Mouse (Mus musculus): ENCODE data around the gene Pnmal2. TPM values are rescaled to one million over a fixed set of nuclear protein-coding genes. Genes with fewer than 3 reads are reported as not detected.

Pnmal2 gene
- polyA plus RNA-seq, 1 experiment = not detected

- Histone ChIP-seq H3K27me3 (replicated peaks) (no peaks in the 10 kb centered on the region), H3K9me3 (no peaks in the 10 kb centered on the region), H3K4me3 (replicated peaks) (peak overlapping the region; percentile 94), H3K36me3 (replicated peaks; ENCODE audit: low read length) (peaks cover 62% of the 10 kb centered on the region), H3K4me1 (peaks cover 100% of the 10 kb centered on the region)
- TF ChIP-seq FLI1 (IDR thresholded peaks at IDR 0.05; ENCODE audit: low read length) (no peak), GATA1 (IDR thresholded peaks at IDR 0.05; ENCODE audit: borderline replicate concordance, low read length) (no peak)
Observed at GRCm38 (mm10) chr7:16907842-16908241, 36.6 kb upstream of the Pnmal2 start.

- H3K4me1 ChIP-seq = peaks cover 100% of the 10 kb centered on the region
- H3K36me3 ChIP-seq (replicated peaks; ENCODE audit: low read length) = peaks cover 66% of the 10 kb centered on the region
- no peaks in the 10 kb centered on the region for H3K27me3 ChIP-seq (replicated peaks)
- no peaks in the 10 kb centered on the region for H3K9me3 ChIP-seq
- TF ChIP-seq FLI1 (IDR thresholded peaks at IDR 0.05; ENCODE audit: low read length) (no peak), GATA1 (IDR thresholded peaks at IDR 0.05; ENCODE audit: borderline replicate concordance, low read length) (no peak)
- H3K4me3 ChIP-seq (replicated peaks) = peak overlapping the region; percentile 94
Observed at GRCm38 (mm10) chr7:16908367-16908766, 36.1 kb upstream of the Pnmal2 start.

GRCm38 (mm10) chr7:16908859-16909258 is 35.6 kb upstream of the Pnmal2 start:
- no peaks in the 10 kb centered on the region for H3K27me3 ChIP-seq (replicated peaks)
- H3K4me3 ChIP-seq (replicated peaks) = peak overlapping the region; percentile 94
- no peak for TF ChIP-seq GATA1 (IDR thresholded peaks at IDR 0.05; ENCODE audit: borderline replicate concordance, low read length)
- TF ChIP-seq FLI1 (IDR thresholded peaks at IDR 0.05; ENCODE audit: low read length) = no peak
- H3K9me3 ChIP-seq = no peaks in the 10 kb centered on the region
- peaks cover 71% of the 10 kb centered on the region for H3K36me3 ChIP-seq (replicated peaks; ENCODE audit: low read length)
- H3K4me1 ChIP-seq = peaks cover 100% of the 10 kb centered on the region

GRCm38 (mm10) chr7:16909909-16910308 is 34.6 kb upstream of the Pnmal2 start:
- H3K4me3 ChIP-seq (replicated peaks) = peak overlapping the region; percentile 94
- peaks cover 100% of the 10 kb centered on the region for H3K4me1 ChIP-seq
- peaks cover 82% of the 10 kb centered on the region for H3K36me3 ChIP-seq (replicated peaks; ENCODE audit: low read length)
- no peaks in the 10 kb centered on the region for H3K27me3 ChIP-seq (replicated peaks)
- TF ChIP-seq GATA1 (IDR thresholded peaks at IDR 0.05; ENCODE audit: borderline replicate concordance, low read length) = no peak
- TF ChIP-seq FLI1 (IDR thresholded peaks at IDR 0.05; ENCODE audit: low read length) = no peak
- no peaks in the 10 kb centered on the region for H3K9me3 ChIP-seq

GRCm38 (mm10) chr7:16911904-16912303 is 32.6 kb upstream of the Pnmal2 start:
- H3K27me3 ChIP-seq (replicated peaks) = no peaks in the 10 kb centered on the region
- TF ChIP-seq FLI1 (IDR thresholded peaks at IDR 0.05; ENCODE audit: low read length) (no peak), GATA1 (IDR thresholded peaks at IDR 0.05; ENCODE audit: borderline replicate concordance, low read length) (no peak)
- H3K4me1 ChIP-seq = peaks cover 92% of the 10 kb centered on the region
- peaks cover 98% of the 10 kb centered on the region for H3K36me3 ChIP-seq (replicated peaks; ENCODE audit: low read length)
- H3K4me3 ChIP-seq (replicated peaks) = peak overlapping the region; percentile 23
- H3K9me3 ChIP-seq = no peaks in the 10 kb centered on the region

- Histone ChIP-seq H3K4me3 (replicated peaks) (no peak overlapping the region), H3K4me1 (peaks cover 90% of the 10 kb centered on the region), H3K36me3 (replicated peaks; ENCODE audit: low read length) (peaks cover 98% of the 10 kb centered on the region), H3K27me3 (replicated peaks) (no peaks in the 10 kb centered on the region), H3K9me3 (no peaks in the 10 kb centered on the region)
- TF ChIP-seq FLI1 (IDR thresholded peaks at IDR 0.05; ENCODE audit: low read length) = no peak
- no peak for TF ChIP-seq GATA1 (IDR thresholded peaks at IDR 0.05; ENCODE audit: borderline replicate concordance, low read length)
Observed at GRCm38 (mm10) chr7:16912360-16912759, 32.1 kb upstream of the Pnmal2 start.

- Histone ChIP-seq H3K36me3 (replicated peaks; ENCODE audit: low read length) (peaks cover 98% of the 10 kb centered on the region), H3K27me3 (replicated peaks) (no peaks in the 10 kb centered on the region)
Observed at GRCm38 (mm10) chr7:16913806-16914452, 30.6 kb upstream of the Pnmal2 start.

GRCm38 (mm10) chr7:16914453-16915343 is 29.8 kb upstream of the Pnmal2 start:
- Histone ChIP-seq H3K4me3 (replicated peaks) (no peak overlapping the region), H3K4me1 (peaks cover 88% of the 10 kb centered on the region), H3K9me3 (no peaks in the 10 kb centered on the region), H3K36me3 (replicated peaks; ENCODE audit: low read length) (peaks cover 98% of the 10 kb centered on the region), H3K27me3 (replicated peaks) (no peaks in the 10 kb centered on the region)
- no peak for TF ChIP-seq GATA1 (IDR thresholded peaks at IDR 0.05; ENCODE audit: borderline replicate concordance, low read length)
- no peak for TF ChIP-seq FLI1 (IDR thresholded peaks at IDR 0.05; ENCODE audit: low read length)

More at GRCm38 (mm10) chr7:16913806-16914452, 30.6 kb upstream of the Pnmal2 start:
- H3K9me3 ChIP-seq = no peaks in the 10 kb centered on the region
- H3K4me3 ChIP-seq (replicated peaks) = peak overlapping the region; percentile 62
- H3K4me1 ChIP-seq = peaks cover 88% of the 10 kb centered on the region
- TF ChIP-seq FLI1 (IDR thresholded peaks at IDR 0.05; ENCODE audit: low read length) = no peak
- no peak for TF ChIP-seq GATA1 (IDR thresholded peaks at IDR 0.05; ENCODE audit: borderline replicate concordance, low read length)

GRCm38 (mm10) chr7:16915461-16916340 is 28.8 kb upstream of the Pnmal2 start:
- Histone ChIP-seq H3K4me3 (replicated peaks) (no peak overlapping the region), H3K9me3 (no peaks in the 10 kb centered on the region), H3K36me3 (replicated peaks; ENCODE audit: low read length) (peaks cover 97% of the 10 kb centered on the region), H3K4me1 (peaks cover 88% of the 10 kb centered on the region), H3K27me3 (replicated peaks) (no peaks in the 10 kb centered on the region)
- TF ChIP-seq FLI1 (IDR thresholded peaks at IDR 0.05; ENCODE audit: low read length) = no peak
- no peak for TF ChIP-seq GATA1 (IDR thresholded peaks at IDR 0.05; ENCODE audit: borderline replicate concordance, low read length)

Data from megakaryocyte, embryonic 14.5 days (primary cell).